Mouse (Mus musculus) spleen, adult 2 months (tissue): ENCODE data around the gene Sdad1.

ENCODE experiments used
- CTCF ChIP-seq: fragments of 200-500 bp; IDR thresholded peaks from 2 replicates; pipeline ENCODE4 v1.5.1; 2011; ENCODE audit warnings: mild to moderate bottlenecking, inconsistent platforms; ENCODE audit not compliant: insufficient read depth, insufficient read length, insufficient replicate concordance; ENCODE audit errors: extremely low read depth
- POLR2A ChIP-seq: fragments of 200-500 bp; IDR thresholded peaks from 2 replicates; pipeline ENCODE4 v1.6.1; 2011; ENCODE audit warnings: low read depth, low read length, inconsistent platforms

- no peak for TF ChIP-seq CTCF
- TF ChIP-seq POLR2A = no peak
Observed at GRCm38 (mm10) chr5:92340606-92341005, 30.3 kb upstream of the Sdad1 start.
